Mouse (Mus musculus): Measurements from ENCODE around the gene Smtn. TPM values are rescaled to one million over a fixed set of nuclear protein-coding genes. Genes with fewer than 3 reads are reported as not detected.
A peak's percentile ranks its signal among the peaks of the same experiment; 100 is the strongest.

Gene Smtn
- total RNA-seq (2021): 10 to 100 TPM; 79.9 to 89.7 TPM
- long read RNA-seq, experiment 1, transcript Smtn-202 (21 exons, 3,335 nt): minor isoform, 9 of 183 reads
- long read RNA-seq, experiment 1, transcript Smtn-201 (9 exons, 1,747 nt): major isoform, 142 of 183 reads
- long read RNA-seq, experiment 1, partial matches to known transcripts: 17 of 183 reads
- long read RNA-seq, experiment 1, other reads (novel, unspliced or antisense): 11 of 183 reads
- long read RNA-seq, experiment 2, transcript Smtn-201 (9 exons, 1,747 nt): major isoform, 80 of 102 reads
- long read RNA-seq, experiment 2, partial matches to known transcripts: 13 of 102 reads
- long read RNA-seq, experiment 2, other reads (novel, unspliced or antisense): 5 of 102 reads

- DNase-seq (ENCODE audit: low spot score): no peak
Measured at GRCm38 (mm10) chr11:3540451-3541085, at the start of gene Smtn. TSS of gene Smtn (minus strand) at chr11:3540612.

GRCm38 (mm10) chr11:3588036-3588672, 47.7 kb upstream of the Smtn start:
- no peak for DNase-seq (ENCODE audit: low spot score)

GRCm38 (mm10) chr11:3587350-3587749, 46.9 kb upstream of the Smtn start:
- no peak for DNase-seq (ENCODE audit: low spot score)

GRCm38 (mm10) chr11:3585983-3586618, 45.7 kb upstream of the Smtn start:
- no peak for DNase-seq (ENCODE audit: low spot score)

GRCm38 (mm10) chr11:3583127-3583526, 42.7 kb upstream of the Smtn start:
- no peak for DNase-seq (ENCODE audit: low spot score)

GRCm38 (mm10) chr11:3581908-3582307, 41.5 kb upstream of the Smtn start:
- DNase-seq (ENCODE audit: low spot score): no peak

GRCm38 (mm10) chr11:3580306-3581084, 40.1 kb upstream of the Smtn start:
- DNase-seq (ENCODE audit: low spot score): no peak

GRCm38 (mm10) chr11:3578050-3578725, 37.8 kb upstream of the Smtn start:
- no peak for DNase-seq (ENCODE audit: low spot score)

GRCm38 (mm10) chr11:3575238-3575637, 34.8 kb upstream of the Smtn start:
- DNase-seq (ENCODE audit: low spot score): peak; percentile 13

- DNase-seq (ENCODE audit: low spot score): peak; percentile 65
Measured at GRCm38 (mm10) chr11:3573092-3573491, 32.7 kb upstream of the Smtn start.

GRCm38 (mm10) chr11:3572181-3572580, 31.8 kb upstream of the Smtn start:
- DNase-seq (ENCODE audit: low spot score): no peak

GRCm38 (mm10) chr11:3570321-3570720, 29.9 kb upstream of the Smtn start:
- DNase-seq (ENCODE audit: low spot score): no peak

- DNase-seq (ENCODE audit: low spot score): no peak
Measured at GRCm38 (mm10) chr11:3567896-3568295, 27.5 kb upstream of the Smtn start.

- DNase-seq (ENCODE audit: low spot score): no peak
Measured at GRCm38 (mm10) chr11:3566018-3566417, 25.6 kb upstream of the Smtn start.

GRCm38 (mm10) chr11:3564451-3564850, 24.0 kb upstream of the Smtn start:
- no peak for DNase-seq (ENCODE audit: low spot score)

- no peak for DNase-seq (ENCODE audit: low spot score)
Measured at GRCm38 (mm10) chr11:3563853-3564252, 23.4 kb upstream of the Smtn start.

- no peak for DNase-seq (ENCODE audit: low spot score)
Measured at GRCm38 (mm10) chr11:3560202-3560601, 19.8 kb upstream of the Smtn start.

- no peak for DNase-seq (ENCODE audit: low spot score)
Measured at GRCm38 (mm10) chr11:3557852-3558251, 17.4 kb upstream of the Smtn start.

- no peak for DNase-seq (ENCODE audit: low spot score)
Measured at GRCm38 (mm10) chr11:3554976-3555375, 14.6 kb upstream of the Smtn start.

GRCm38 (mm10) chr11:3549791-3550190, 9.4 kb upstream of the Smtn start:
- DNase-seq (ENCODE audit: low spot score): no peak
